Mouse (Mus musculus) MEL (cell line): ENCODE measurements at regions not wholly inside any gene's neighbourhood (a gene's known extent, or its start where the extent isn't known, plus 50 kb on each side); places are given as distances from the start of the nearest gene placed in this dataset.

Source experiments
- DNase-seq: peaks from one replicate; pipeline ENCODE4 v3.0.0; 2011; ENCODE audit warnings: low read depth, low spot score
- H3K27ac ChIP-seq: 2 replicates; pipeline ENCODE4 v1.5.1; 2012; ENCODE audit warnings: low read depth, mild to moderate bottlenecking, control low read depth, low read length, moderate library complexity; ENCODE audit not compliant: control insufficient read depth
- H3K27me3 ChIP-seq, 2 experiments: fragments of 150-350 bp in 1 of 2; sonication (generic) in 1 of 2; 2 replicates each; pipeline ENCODE4 v1.6.1; 2012; ENCODE audit warnings: low read length in 2 of 2, mild to moderate bottlenecking in 2 of 2, improper control_type of control experiment in 1 of 2, moderate library complexity in 1 of 2; ENCODE audit not compliant: insufficient read depth in 2 of 2, control insufficient read depth in 1 of 2
- H3K36me3 ChIP-seq, 2 experiments: 2 replicates each; pipeline ENCODE4 v1.6.1; 2012 to 2014; ENCODE audit warnings: low read length in 2 of 2, improper control_type of control experiment in 1 of 2, inconsistent platforms in 1 of 2, mild to moderate bottlenecking in 1 of 2; ENCODE audit not compliant: insufficient read depth in 2 of 2, control insufficient read depth in 1 of 2
- H3K4me1 ChIP-seq, 2 experiments: fragments of 150-350 bp in 1 of 2; sonication (generic) in 1 of 2; 2 replicates each; pipeline ENCODE4 v1.6.1; 2012; ENCODE audit warnings: low read length in 2 of 2, improper control_type of control experiment in 1 of 2, mild to moderate bottlenecking in 1 of 2; ENCODE audit not compliant: insufficient read depth in 2 of 2, control insufficient read depth in 1 of 2
- H3K4me3 ChIP-seq, 2 experiments: fragments of 150-350 bp in 1 of 2; sonication (generic) in 1 of 2; 2 replicates each; pipeline ENCODE4 v1.5.1; 2012; ENCODE audit warnings: low read depth in 2 of 2, low read length in 2 of 2, mild to moderate bottlenecking in 2 of 2, moderate library complexity in 2 of 2, control low read depth in 1 of 2, improper control_type of control experiment in 1 of 2; ENCODE audit not compliant: control insufficient read depth in 1 of 2, insufficient read depth in 1 of 2
- H3K79me2 ChIP-seq: 2 replicates; pipeline ENCODE4 v1.6.1; 2012; ENCODE audit warnings: mild to moderate bottlenecking, low read length, moderate library complexity; ENCODE audit not compliant: control insufficient read depth, poor library complexity, insufficient read depth
- H3K9ac ChIP-seq: 2 replicates; pipeline ENCODE4 v1.6.1; 2012; ENCODE audit warnings: low read depth, mild to moderate bottlenecking, control low read depth, low read length, moderate library complexity; ENCODE audit not compliant: control insufficient read depth, poor library complexity, severe bottlenecking
- H3K9me3 ChIP-seq: fragments of 150-350 bp; sonication (generic); replicated peaks from 2 replicates; pipeline ENCODE4 v1.6.1; 2012; ENCODE audit warnings: mild to moderate bottlenecking, low read length, improper control_type of control experiment, moderate library complexity; ENCODE audit not compliant: insufficient read depth
- BHLHE40 ChIP-seq: IDR thresholded peaks from 2 replicates; pipeline ENCODE4 v1.6.1; 2012; ENCODE audit warnings: low read depth, mild to moderate bottlenecking, inconsistent platforms, low read length, improper control_type of control experiment, borderline replicate concordance
- CHD2 ChIP-seq: IDR thresholded peaks from 2 replicates; pipeline ENCODE4 v1.6.1; 2011; ENCODE audit warnings: low read length, improper control_type of control experiment
- E2F4 ChIP-seq: IDR thresholded peaks from 2 replicates; pipeline ENCODE4 v1.6.1; 2011; ENCODE audit warnings: low read depth, low read length, improper control_type of control experiment, borderline replicate concordance
- ELF1 ChIP-seq: IDR thresholded peaks from 2 replicates; pipeline ENCODE4 v1.6.1; 2014; ENCODE audit warnings: low read depth, mild to moderate bottlenecking, inconsistent platforms, low read length, improper control_type of control experiment, moderate library complexity
- EP300 ChIP-seq, 2 experiments: IDR thresholded peaks; 2 replicates each; pipeline ENCODE4 v1.6.1; 2011; ENCODE audit warnings: improper control_type of control experiment in 2 of 2, low read length in 2 of 2, low read depth in 1 of 2, mild to moderate bottlenecking in 1 of 2
- ETS1 ChIP-seq: IDR thresholded peaks from 2 replicates; pipeline ENCODE4 v1.6.1; 2012; ENCODE audit warnings: low read depth, mild to moderate bottlenecking, inconsistent platforms, low read length, improper control_type of control experiment, moderate library complexity
- GABPA ChIP-seq: IDR thresholded peaks from 2 replicates; pipeline ENCODE4 v1.6.1; 2012; ENCODE audit warnings: low read depth, mild to moderate bottlenecking, inconsistent platforms, low read length, improper control_type of control experiment, moderate library complexity
- GATA1 ChIP-seq: IDR thresholded peaks from 2 replicates; pipeline ENCODE4 v1.6.1; 2011; ENCODE audit warnings: low read depth, low read length, improper control_type of control experiment
- KAT2A ChIP-seq: conservative IDR thresholded peaks from 2 replicates; pipeline ENCODE4 v1.6.1; 2012; ENCODE audit warnings: low read depth, low read length, improper control_type of control experiment, inconsistent platforms
- MAFK ChIP-seq: IDR thresholded peaks from 2 replicates; pipeline ENCODE4 v1.6.1; 2011; ENCODE audit warnings: low read depth, mild to moderate bottlenecking, low read length, improper control_type of control experiment, borderline replicate concordance
- MAX ChIP-seq: IDR thresholded peaks from 2 replicates; pipeline ENCODE4 v1.6.1; 2011; ENCODE audit warnings: low read length, improper control_type of control experiment
- MAZ ChIP-seq: IDR thresholded peaks from 2 replicates; pipeline ENCODE4 v1.6.1; 2012; ENCODE audit warnings: low read depth, mild to moderate bottlenecking, inconsistent platforms, low read length, improper control_type of control experiment
- MEF2A ChIP-seq: IDR thresholded peaks from 2 replicates; pipeline ENCODE4 v1.6.1; 2014; ENCODE audit warnings: low read depth, mild to moderate bottlenecking, inconsistent platforms, low read length, improper control_type of control experiment; ENCODE audit not compliant: poor library complexity, insufficient replicate concordance, severe bottlenecking; ENCODE audit errors: extremely low read depth
- MXI1 ChIP-seq: IDR thresholded peaks from 2 replicates; pipeline ENCODE4 v1.6.1; 2011; ENCODE audit warnings: mild to moderate bottlenecking, low read depth, low read length, improper control_type of control experiment
- MYB ChIP-seq: IDR thresholded peaks from 2 replicates; pipeline ENCODE4 v1.6.1; 2011; ENCODE audit warnings: mild to moderate bottlenecking, low read depth, low read length, improper control_type of control experiment
- NELFE ChIP-seq: IDR thresholded peaks from 2 replicates; pipeline ENCODE4 v1.6.1; 2011; ENCODE audit warnings: low read depth, low read length, improper control_type of control experiment
- POLR2AphosphoS2 ChIP-seq: IDR thresholded peaks from 2 replicates; pipeline ENCODE4 v1.6.1; 2011; ENCODE audit warnings: low read length, improper control_type of control experiment
- RCOR1 ChIP-seq: IDR thresholded peaks from 2 replicates; pipeline ENCODE4 v1.6.1; 2012; ENCODE audit warnings: low read depth, mild to moderate bottlenecking, inconsistent platforms, low read length, improper control_type of control experiment
- SMC3 ChIP-seq: IDR thresholded peaks from 2 replicates; pipeline ENCODE4 v1.6.1; 2011; ENCODE audit warnings: low read depth, low read length, improper control_type of control experiment
- TBP ChIP-seq: IDR thresholded peaks from 2 replicates; pipeline ENCODE4 v1.8.0; 2011; ENCODE audit warnings: low read depth, low read length, improper control_type of control experiment
- UBTF ChIP-seq: IDR thresholded peaks from 2 replicates; pipeline ENCODE4 v1.6.1; 2012; ENCODE audit warnings: low read depth, mild to moderate bottlenecking, inconsistent platforms, low read length, improper control_type of control experiment, moderate library complexity, borderline replicate concordance; ENCODE audit not compliant: insufficient read depth
- USF2 ChIP-seq, 2 experiments: IDR thresholded peaks; 2 replicates each; pipeline ENCODE4 v1.6.1; 2011 to 2012; ENCODE audit warnings: improper control_type of control experiment in 2 of 2, low read length in 2 of 2, borderline replicate concordance in 1 of 2, inconsistent platforms in 1 of 2, low read depth in 1 of 2, mild to moderate bottlenecking in 1 of 2; ENCODE audit not compliant: insufficient read depth in 1 of 2
- ZC3H11A ChIP-seq: IDR thresholded peaks from 2 replicates; pipeline ENCODE4 v1.6.1; 2012; ENCODE audit warnings: low read depth, mild to moderate bottlenecking, inconsistent platforms, low read length, improper control_type of control experiment
- ZKSCAN1 ChIP-seq: IDR thresholded peaks from 2 replicates; pipeline ENCODE4 v1.6.1; 2012; ENCODE audit warnings: low read depth, mild to moderate bottlenecking, inconsistent platforms, low read length, improper control_type of control experiment, moderate library complexity
- ZMIZ1 ChIP-seq: IDR thresholded peaks from 2 replicates; pipeline ENCODE4 v1.6.1; 2012; ENCODE audit warnings: low read depth, mild to moderate bottlenecking, inconsistent platforms, low read length, improper control_type of control experiment, moderate library complexity
- ZNF384 ChIP-seq: IDR thresholded peaks from 2 replicates; pipeline ENCODE4 v1.6.1; 2012; ENCODE audit warnings: low read depth, mild to moderate bottlenecking, inconsistent platforms, low read length, improper control_type of control experiment

DNA sequence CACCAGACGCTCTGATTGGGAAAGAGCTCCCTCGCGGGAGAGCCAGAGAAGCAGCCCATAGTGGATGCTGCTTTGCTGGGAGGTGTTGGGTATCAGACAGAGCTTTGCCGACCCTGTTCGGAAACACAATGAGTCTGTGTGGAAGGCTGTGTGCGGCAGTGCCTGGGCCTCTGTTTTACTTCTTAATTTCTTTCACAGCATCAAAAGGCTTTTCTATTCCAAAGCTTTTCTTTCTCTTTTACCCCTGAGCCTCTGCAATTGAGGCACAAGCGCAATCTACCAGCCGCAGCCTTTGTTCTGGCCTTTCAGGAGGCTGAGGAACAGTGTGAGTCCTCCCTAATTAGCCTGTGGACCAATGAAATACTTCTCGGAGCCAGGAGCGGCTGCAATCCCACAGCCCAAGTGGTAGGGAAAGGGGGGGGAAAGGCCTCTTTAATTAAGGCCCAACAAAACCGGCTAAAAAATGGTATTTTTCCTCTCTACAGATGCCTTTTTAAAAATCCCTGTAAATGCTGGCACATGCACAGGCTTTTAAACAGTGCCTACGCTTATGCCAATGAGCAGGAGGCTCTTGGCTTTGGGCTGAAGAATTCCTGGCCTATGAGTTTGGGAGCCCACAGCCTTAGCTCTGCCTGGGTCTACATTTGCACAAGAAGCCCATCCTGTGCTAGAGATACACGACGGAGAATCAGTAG lies 177.6 kb downstream of the Rnd3 start:
- H3K27me3 ChIP-seq, result no peaks in the 10 kb centered on the region
- H3K27ac ChIP-seq, result no peak overlapping the region
- no peaks in the 10 kb centered on the region for H3K36me3 ChIP-seq
- no peaks in the 10 kb centered on the region for H3K4me1 ChIP-seq
- H3K9me3 ChIP-seq, result no peaks in the 10 kb centered on the region
- no peak overlapping the region for H3K9ac ChIP-seq
- no peak for DNase-seq
- no peak overlapping the region for H3K4me3 ChIP-seq
- TF ChIP-seq ELF1, result no peak
- TF ChIP-seq RCOR1, result no peak
- TF ChIP-seq ETS1, result no peak
- no peak for TF ChIP-seq MAZ
- TF ChIP-seq MXI1, result no peak
- TF ChIP-seq POLR2AphosphoS2, result no peak
- no peak for TF ChIP-seq NELFE
- TF ChIP-seq MAX, result no peak
- TF ChIP-seq TBP, result no peak
- TF ChIP-seq GABPA, result no peak
- TF ChIP-seq ZMIZ1, result no peak
- TF ChIP-seq MAFK, result no peak
- TF ChIP-seq USF2 (IDR thresholded peaks at IDR 0.05; ENCODE audit: borderline replicate concordance in 1 of 2, insufficient read depth in 1 of 2, low read depth in 1 of 2, low read length in 2 of 2), result no peak
- TF ChIP-seq KAT2A, result no peak
- TF ChIP-seq ZKSCAN1, result no peak
- TF ChIP-seq MEF2A, result no peak
- no peaks in the 10 kb centered on the region for H3K79me2 ChIP-seq

GRCm38 (mm10) chr2:50968382-50968781 lies 180.5 kb downstream of the Rnd3 start:
- Histone ChIP-seq H3K9me3 (no peaks in the 10 kb centered on the region), H3K36me3 (no peaks in the 10 kb centered on the region)
- TF ChIP-seq MXI1 (no peak), USF2 (IDR thresholded peaks at IDR 0.05; ENCODE audit: borderline replicate concordance in 1 of 2, insufficient read depth in 1 of 2, low read depth in 1 of 2, low read length in 2 of 2) (no peak), E2F4 (no peak), ZC3H11A (no peak), BHLHE40 (no peak), MAZ (no peak), EP300 (IDR thresholded peaks at IDR 0.05; ENCODE audit: low read depth in 1 of 2, low read length in 2 of 2) (no peak), ZNF384 (no peak), POLR2AphosphoS2 (no peak), KAT2A (no peak), MYB (no peak), UBTF (no peak), ELF1 (no peak), GATA1 (no peak), CHD2 (no peak), GABPA (no peak), ZKSCAN1 (no peak), SMC3 (no peak), MEF2A (no peak)
- TF ChIP-seq, all 39 proteins: peak for 0
- Histone ChIP-seq H3K27me3 (no peaks in the 10 kb centered on the region), H3K27ac (no peak overlapping the region), H3K9ac (no peak overlapping the region), H3K79me2 (no peaks in the 10 kb centered on the region), H3K4me3 (no peak overlapping the region), H3K4me1 (no peaks in the 10 kb centered on the region)
- no peak for DNase-seq
